Mouse (Mus musculus) thymus, adult 2 months (tissue): ENCODE measurements around the gene Acp5.

ENCODE experiments used
- CTCF ChIP-seq: fragments of 200-500 bp; IDR thresholded peaks from 2 replicates; pipeline ENCODE4 v1.5.1; 2012; ENCODE audit warnings: mild to moderate bottlenecking, control low read depth, low read length, moderate library complexity, borderline replicate concordance; ENCODE audit not compliant: control insufficient read depth, poor library complexity, insufficient read depth; ENCODE audit errors: extremely low read depth
- POLR2A ChIP-seq: fragments of 200-500 bp; IDR thresholded peaks from 2 replicates; pipeline ENCODE4 v1.6.1; 2012; ENCODE audit warnings: mild to moderate bottlenecking, low read length, control low read depth, moderate library complexity; ENCODE audit not compliant: control insufficient read depth, poor library complexity, insufficient read depth; ENCODE audit errors: extremely low read depth

GRCm38 (mm10) chr9:22108194-22108593 is 27.3 kb downstream of the Acp5 start:
- TF ChIP-seq POLR2A (no peak), CTCF (no peak)
